Mouse (Mus musculus): ENCODE measurements around the gene Cradd. TPM values are rescaled to one million over a fixed set of nuclear protein-coding genes. Genes with fewer than 3 reads are reported as not detected.

Gene Cradd
- polyA plus RNA-seq, 1 experiment = 4.0 TPM

DNA sequence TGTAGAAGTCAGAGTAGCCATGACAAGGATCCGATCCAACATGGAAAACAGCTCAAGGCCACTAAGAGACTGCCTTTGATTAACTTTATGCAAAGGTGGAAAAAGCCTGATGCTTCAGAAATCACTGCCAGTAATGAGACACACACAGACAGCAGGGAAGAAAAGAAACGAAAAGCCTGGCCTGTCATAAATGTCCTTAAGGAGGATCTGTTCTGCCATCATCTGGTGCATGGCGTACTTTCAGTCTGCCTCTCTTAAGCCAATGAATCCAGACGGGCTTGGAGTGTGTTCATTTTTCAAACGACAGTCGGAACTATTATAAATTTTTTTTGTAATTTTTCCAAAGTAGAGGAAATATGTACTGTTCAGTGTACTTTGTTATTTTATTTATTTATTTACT lies 95.7 kb downstream of the Cradd start:
- no peaks in the 10 kb centered on the region for H3K27me3 ChIP-seq (ENCODE audit: control insufficient read depth, insufficient read depth, low read length)

GRCm38 (mm10) chr10:95227590-95227989 lies 96.3 kb downstream of the Cradd start:
- Histone ChIP-seq H3K4me1 (ENCODE audit: control insufficient read depth, insufficient read depth, low read length) (peaks cover 4% of the 10 kb centered on the region; the same call in 1 of the 2 replicates), H3K27ac (ENCODE audit: control insufficient read depth, insufficient read depth, low read depth, low read length) (no peak overlapping the region), H3K4me3 (ENCODE audit: control insufficient read depth, low read depth, low read length) (no peak overlapping the region), H3K27me3 (ENCODE audit: control insufficient read depth, insufficient read depth, low read length) (no peaks in the 10 kb centered on the region), H3K36me3 (ENCODE audit: control insufficient read depth, insufficient read depth, low read length) (no peaks in the 10 kb centered on the region)
- TF ChIP-seq POLR2A (IDR thresholded peaks at IDR 0.05; ENCODE audit: control insufficient read depth, low read depth, low read length) (no peak), CTCF (IDR thresholded peaks at IDR 0.05; ENCODE audit: control insufficient read depth, insufficient read depth, insufficient replicate concordance, low read depth, low read length) (no peak)

More for the DNA sequence above, 95.7 kb downstream of the Cradd start:
- Histone ChIP-seq H3K27ac (ENCODE audit: control insufficient read depth, insufficient read depth, low read depth, low read length) (no peak overlapping the region), H3K4me1 (ENCODE audit: control insufficient read depth, insufficient read depth, low read length) (peaks cover 2% of the 10 kb centered on the region; the same call in 1 of the 2 replicates), H3K4me3 (ENCODE audit: control insufficient read depth, low read depth, low read length) (no peak overlapping the region), H3K36me3 (ENCODE audit: control insufficient read depth, insufficient read depth, low read length) (no peaks in the 10 kb centered on the region)
- TF ChIP-seq POLR2A (IDR thresholded peaks at IDR 0.05; ENCODE audit: control insufficient read depth, low read depth, low read length) (no peak), CTCF (IDR thresholded peaks at IDR 0.05; ENCODE audit: control insufficient read depth, insufficient read depth, insufficient replicate concordance, low read depth, low read length) (no peak)

GRCm38 (mm10) chr10:95226772-95227171 lies 97.2 kb downstream of the Cradd start:
- H3K4me1 ChIP-seq (ENCODE audit: control insufficient read depth, insufficient read depth, low read length) = peaks cover 4% of the 10 kb centered on the region; the same call in 1 of the 2 replicates

DNA sequence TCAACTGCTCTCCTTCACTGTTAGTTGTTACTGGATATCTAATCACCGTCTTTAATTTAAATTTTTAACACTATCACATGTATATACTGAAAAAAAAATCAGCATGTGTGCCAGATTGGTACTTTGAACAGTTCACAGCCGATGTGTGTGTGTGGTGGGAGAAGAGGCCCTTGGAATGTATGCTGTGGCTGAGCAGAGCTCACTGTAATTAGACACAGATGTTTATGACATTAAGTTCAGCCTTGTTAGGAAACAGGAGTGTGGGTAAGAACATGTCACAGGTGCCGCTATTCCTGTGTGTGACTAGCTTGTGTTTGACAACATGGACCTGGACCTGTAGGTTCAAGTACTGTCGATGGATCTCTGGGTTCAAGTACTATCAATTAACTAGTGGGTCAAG lies 98.9 kb downstream of the Cradd start:
- H3K27me3 ChIP-seq (ENCODE audit: control insufficient read depth, insufficient read depth, low read length) = no peaks in the 10 kb centered on the region
- TF ChIP-seq CTCF (IDR thresholded peaks at IDR 0.05; ENCODE audit: control insufficient read depth, insufficient read depth, insufficient replicate concordance, low read depth, low read length) (no peak), POLR2A (IDR thresholded peaks at IDR 0.05; ENCODE audit: control insufficient read depth, low read depth, low read length) (no peak)
- H3K4me3 ChIP-seq (ENCODE audit: control insufficient read depth, low read depth, low read length) = no peak overlapping the region
- H3K4me1 ChIP-seq (ENCODE audit: control insufficient read depth, insufficient read depth, low read length) = peaks cover 4% of the 10 kb centered on the region; the same call in 1 of the 2 replicates
- no peak overlapping the region for H3K27ac ChIP-seq (ENCODE audit: control insufficient read depth, insufficient read depth, low read depth, low read length)
- no peaks in the 10 kb centered on the region for H3K36me3 ChIP-seq (ENCODE audit: control insufficient read depth, insufficient read depth, low read length)

More at GRCm38 (mm10) chr10:95226772-95227171, 97.2 kb downstream of the Cradd start:
- H3K36me3 ChIP-seq (ENCODE audit: control insufficient read depth, insufficient read depth, low read length) = no peaks in the 10 kb centered on the region
- no peak overlapping the region for H3K4me3 ChIP-seq (ENCODE audit: control insufficient read depth, low read depth, low read length)
- no peak overlapping the region for H3K27ac ChIP-seq (ENCODE audit: control insufficient read depth, insufficient read depth, low read depth, low read length)
- TF ChIP-seq CTCF (IDR thresholded peaks at IDR 0.05; ENCODE audit: control insufficient read depth, insufficient read depth, insufficient replicate concordance, low read depth, low read length) (no peak), POLR2A (IDR thresholded peaks at IDR 0.05; ENCODE audit: control insufficient read depth, low read depth, low read length) (no peak)
- H3K27me3 ChIP-seq (ENCODE audit: control insufficient read depth, insufficient read depth, low read length) = no peaks in the 10 kb centered on the region

GRCm38 (mm10) chr10:95223211-95223610 lies 100.7 kb downstream of the Cradd start:
- no peak overlapping the region for H3K27ac ChIP-seq (ENCODE audit: control insufficient read depth, insufficient read depth, low read depth, low read length)
- peaks cover 6% of the 10 kb centered on the region for H3K4me1 ChIP-seq (ENCODE audit: control insufficient read depth, insufficient read depth, low read length)
- no peak overlapping the region for H3K4me3 ChIP-seq (ENCODE audit: control insufficient read depth, low read depth, low read length)
- no peaks in the 10 kb centered on the region for H3K27me3 ChIP-seq (ENCODE audit: control insufficient read depth, insufficient read depth, low read length)
- TF ChIP-seq POLR2A (IDR thresholded peaks at IDR 0.05; ENCODE audit: control insufficient read depth, low read depth, low read length) = no peak
- TF ChIP-seq CTCF (IDR thresholded peaks at IDR 0.05; ENCODE audit: control insufficient read depth, insufficient read depth, insufficient replicate concordance, low read depth, low read length) = no peak
- no peaks in the 10 kb centered on the region for H3K36me3 ChIP-seq (ENCODE audit: control insufficient read depth, insufficient read depth, low read length)

GRCm38 (mm10) chr10:95221914-95222313 lies 102.0 kb downstream of the Cradd start:
- H3K4me3 ChIP-seq (ENCODE audit: control insufficient read depth, low read depth, low read length) = no peak overlapping the region
- peaks cover 6% of the 10 kb centered on the region for H3K4me1 ChIP-seq (ENCODE audit: control insufficient read depth, insufficient read depth, low read length)
- no peaks in the 10 kb centered on the region for H3K36me3 ChIP-seq (ENCODE audit: control insufficient read depth, insufficient read depth, low read length)
- H3K27me3 ChIP-seq (ENCODE audit: control insufficient read depth, insufficient read depth, low read length) = no peaks in the 10 kb centered on the region
- TF ChIP-seq POLR2A (IDR thresholded peaks at IDR 0.05; ENCODE audit: control insufficient read depth, low read depth, low read length) (no peak), CTCF (IDR thresholded peaks at IDR 0.05; ENCODE audit: control insufficient read depth, insufficient read depth, insufficient replicate concordance, low read depth, low read length) (no peak)
- no peak overlapping the region for H3K27ac ChIP-seq (ENCODE audit: control insufficient read depth, insufficient read depth, low read depth, low read length)

GRCm38 (mm10) chr10:95220536-95220935 lies 103.4 kb downstream of the Cradd start:
- Histone ChIP-seq H3K27ac (ENCODE audit: control insufficient read depth, insufficient read depth, low read depth, low read length) (no peak overlapping the region), H3K4me1 (ENCODE audit: control insufficient read depth, insufficient read depth, low read length) (peaks cover 6% of the 10 kb centered on the region), H3K36me3 (ENCODE audit: control insufficient read depth, insufficient read depth, low read length) (no peaks in the 10 kb centered on the region), H3K27me3 (ENCODE audit: control insufficient read depth, insufficient read depth, low read length) (no peaks in the 10 kb centered on the region), H3K4me3 (ENCODE audit: control insufficient read depth, low read depth, low read length) (no peak overlapping the region)
- TF ChIP-seq POLR2A (IDR thresholded peaks at IDR 0.05; ENCODE audit: control insufficient read depth, low read depth, low read length) (no peak), CTCF (IDR thresholded peaks at IDR 0.05; ENCODE audit: control insufficient read depth, insufficient read depth, insufficient replicate concordance, low read depth, low read length) (no peak)

- no peak for TF ChIP-seq POLR2A (IDR thresholded peaks at IDR 0.05; ENCODE audit: control insufficient read depth, low read depth, low read length)
- Histone ChIP-seq H3K27ac (ENCODE audit: control insufficient read depth, insufficient read depth, low read depth, low read length) (peak overlapping the region; percentile 32; the same call in 1 of the 2 replicates), H3K4me3 (ENCODE audit: control insufficient read depth, low read depth, low read length) (no peak overlapping the region), H3K4me1 (ENCODE audit: control insufficient read depth, insufficient read depth, low read length) (peaks cover 6% of the 10 kb centered on the region), H3K36me3 (ENCODE audit: control insufficient read depth, insufficient read depth, low read length) (no peaks in the 10 kb centered on the region), H3K27me3 (ENCODE audit: control insufficient read depth, insufficient read depth, low read length) (no peaks in the 10 kb centered on the region)
These were observed 105.3 kb downstream of the Cradd start for GRCm38 (mm10) chr10:95218683-95219060.

Measured in testis, adult 2 months (tissue).